Mouse (Mus musculus): ENCODE measurements at regions not wholly inside any gene's neighbourhood (a gene's known extent, or its start where the extent isn't known, plus 50 kb on each side); places are given as distances from the start of the nearest gene placed in this dataset.

- H3K9me3 ChIP-seq, result no peaks in the 10 kb centered on the region
- no peak overlapping the region for H3K27ac ChIP-seq
- WGBS, result 87% methylated on average over 3 of the region's 3 CpGs
- H3K27me3 ChIP-seq (ENCODE audit: insufficient read depth, poor library complexity, severe bottlenecking), result no peaks in the 10 kb centered on the region
- no peaks in the 10 kb centered on the region for H3K4me1 ChIP-seq (replicated peaks)
- no peak for DNase-seq (ENCODE audit: low spot score)
- no peaks in the 10 kb centered on the region for H3K36me3 ChIP-seq
- no peak overlapping the region for H3K4me3 ChIP-seq
These were observed 95.8 kb downstream of the Asb7 start for GRCm38 (mm10) chr7:66593619-66594018.

- DNase-seq (ENCODE audit: low spot score), result no peak
- Histone ChIP-seq H3K4me1 (replicated peaks) (no peaks in the 10 kb centered on the region), H3K27ac (no peak overlapping the region), H3K4me3 (no peak overlapping the region), H3K36me3 (no peaks in the 10 kb centered on the region), H3K27me3 (ENCODE audit: insufficient read depth, poor library complexity, severe bottlenecking) (no peaks in the 10 kb centered on the region), H3K9me3 (no peaks in the 10 kb centered on the region)
- WGBS, result 84% methylated on average over 10 of the region's 10 CpGs
These were observed 97.7 kb downstream of the Asb7 start for GRCm38 (mm10) chr7:66591594-66592290.

GRCm38 (mm10) chr7:66586511-66586910, 102.9 kb downstream of the Asb7 start:
- WGBS, result 83% methylated on average over 1 of the region's 1 CpGs
- no peaks in the 10 kb centered on the region for H3K36me3 ChIP-seq
- H3K27ac ChIP-seq, result no peak overlapping the region
- H3K4me3 ChIP-seq, result no peak overlapping the region
- no peaks in the 10 kb centered on the region for H3K27me3 ChIP-seq (ENCODE audit: insufficient read depth, poor library complexity, severe bottlenecking)
- no peaks in the 10 kb centered on the region for H3K4me1 ChIP-seq (replicated peaks)
- H3K9me3 ChIP-seq, result no peaks in the 10 kb centered on the region
- DNase-seq (ENCODE audit: low spot score), result no peak

- no peak for DNase-seq (ENCODE audit: low spot score)
- WGBS, result 51% methylated on average over 2 of the region's 2 CpGs
- H3K4me3 ChIP-seq, result no peak overlapping the region
- no peak overlapping the region for H3K27ac ChIP-seq
- no peaks in the 10 kb centered on the region for H3K27me3 ChIP-seq (ENCODE audit: insufficient read depth, poor library complexity, severe bottlenecking)
- no peaks in the 10 kb centered on the region for H3K4me1 ChIP-seq (replicated peaks)
- no peaks in the 10 kb centered on the region for H3K9me3 ChIP-seq
- no peaks in the 10 kb centered on the region for H3K36me3 ChIP-seq
These were observed 108.7 kb downstream of the Asb7 start for GRCm38 (mm10) chr7:66580687-66581151.

GRCm38 (mm10) chr7:66576261-66576660, 113.1 kb downstream of the Asb7 start:
- 87% methylated on average over 7 of the region's 7 CpGs for WGBS
- H3K27me3 ChIP-seq (ENCODE audit: insufficient read depth, poor library complexity, severe bottlenecking), result no peaks in the 10 kb centered on the region
- no peak overlapping the region for H3K4me3 ChIP-seq
- DNase-seq (ENCODE audit: low spot score), result no peak
- no peak overlapping the region for H3K27ac ChIP-seq
- no peaks in the 10 kb centered on the region for H3K4me1 ChIP-seq (replicated peaks)
- no peaks in the 10 kb centered on the region for H3K9me3 ChIP-seq
- no peaks in the 10 kb centered on the region for H3K36me3 ChIP-seq

- no peak overlapping the region for H3K27ac ChIP-seq
- H3K4me3 ChIP-seq, result no peak overlapping the region
- 77% methylated on average over 5 of the region's 5 CpGs for WGBS
- no peaks in the 10 kb centered on the region for H3K36me3 ChIP-seq
- no peaks in the 10 kb centered on the region for H3K27me3 ChIP-seq (ENCODE audit: insufficient read depth, poor library complexity, severe bottlenecking)
- no peaks in the 10 kb centered on the region for H3K4me1 ChIP-seq (replicated peaks)
- H3K9me3 ChIP-seq, result no peaks in the 10 kb centered on the region
- DNase-seq (ENCODE audit: low spot score), result no peak
These were observed 117.9 kb downstream of the Asb7 start for GRCm38 (mm10) chr7:66571451-66571850.

GRCm38 (mm10) chr7:66547694-66548093, 120.4 kb upstream of the Aldh1a3 start:
- no peak overlapping the region for H3K27ac ChIP-seq
- no peaks in the 10 kb centered on the region for H3K4me1 ChIP-seq (replicated peaks)
- no peaks in the 10 kb centered on the region for H3K27me3 ChIP-seq (ENCODE audit: insufficient read depth, poor library complexity, severe bottlenecking)
- no peaks in the 10 kb centered on the region for H3K36me3 ChIP-seq
- H3K9me3 ChIP-seq, result no peaks in the 10 kb centered on the region
- DNase-seq (ENCODE audit: low spot score), result no peak
- WGBS, result 90% methylated on average over 11 of the region's 11 CpGs
- H3K4me3 ChIP-seq, result no peak overlapping the region

GRCm38 (mm10) chr7:66545184-66545583, 117.9 kb upstream of the Aldh1a3 start:
- WGBS, result 86% methylated on average over 9 of the region's 9 CpGs
- Histone ChIP-seq H3K9me3 (no peaks in the 10 kb centered on the region), H3K4me1 (replicated peaks) (no peaks in the 10 kb centered on the region), H3K27ac (no peak overlapping the region), H3K4me3 (no peak overlapping the region), H3K27me3 (ENCODE audit: insufficient read depth, poor library complexity, severe bottlenecking) (no peaks in the 10 kb centered on the region), H3K36me3 (no peaks in the 10 kb centered on the region)
- no peak for DNase-seq (ENCODE audit: low spot score)

- H3K27me3 ChIP-seq (ENCODE audit: insufficient read depth, poor library complexity, severe bottlenecking), result no peaks in the 10 kb centered on the region
- H3K4me1 ChIP-seq (replicated peaks), result no peaks in the 10 kb centered on the region
- WGBS, result 85% methylated on average over 11 of the region's 11 CpGs
- H3K4me3 ChIP-seq, result no peak overlapping the region
- H3K36me3 ChIP-seq, result no peaks in the 10 kb centered on the region
- no peak overlapping the region for H3K27ac ChIP-seq
- DNase-seq (ENCODE audit: low spot score), result no peak
- H3K9me3 ChIP-seq, result no peaks in the 10 kb centered on the region
These were observed 117.2 kb upstream of the Aldh1a3 start for GRCm38 (mm10) chr7:66544352-66545053.

GRCm38 (mm10) chr7:66532596-66532995, 105.3 kb upstream of the Aldh1a3 start:
- DNase-seq (ENCODE audit: low spot score), result no peak
- Histone ChIP-seq H3K4me1 (replicated peaks) (no peaks in the 10 kb centered on the region), H3K27ac (no peak overlapping the region), H3K36me3 (no peaks in the 10 kb centered on the region), H3K9me3 (no peaks in the 10 kb centered on the region), H3K4me3 (no peak overlapping the region), H3K27me3 (ENCODE audit: insufficient read depth, poor library complexity, severe bottlenecking) (no peaks in the 10 kb centered on the region)
- 88% methylated on average over 6 of the region's 6 CpGs for WGBS

- H3K27ac ChIP-seq, result no peak overlapping the region
- DNase-seq (ENCODE audit: low spot score), result no peak
- no peaks in the 10 kb centered on the region for H3K27me3 ChIP-seq (ENCODE audit: insufficient read depth, poor library complexity, severe bottlenecking)
- no peaks in the 10 kb centered on the region for H3K36me3 ChIP-seq
- no peaks in the 10 kb centered on the region for H3K9me3 ChIP-seq
- no peak overlapping the region for H3K4me3 ChIP-seq
- no peaks in the 10 kb centered on the region for H3K4me1 ChIP-seq (replicated peaks)
- 89% methylated on average over 8 of the region's 8 CpGs for WGBS
These were observed 104.7 kb upstream of the Aldh1a3 start for GRCm38 (mm10) chr7:66532048-66532447.

- H3K27me3 ChIP-seq (ENCODE audit: insufficient read depth, poor library complexity, severe bottlenecking), result no peaks in the 10 kb centered on the region
- no peaks in the 10 kb centered on the region for H3K36me3 ChIP-seq
- no peak for DNase-seq (ENCODE audit: low spot score)
- WGBS, result 72% methylated on average over 7 of the region's 7 CpGs
- no peak overlapping the region for H3K27ac ChIP-seq
- H3K4me1 ChIP-seq (replicated peaks), result no peaks in the 10 kb centered on the region
- no peak overlapping the region for H3K4me3 ChIP-seq
- no peaks in the 10 kb centered on the region for H3K9me3 ChIP-seq
These were observed 103.8 kb upstream of the Aldh1a3 start for GRCm38 (mm10) chr7:66531111-66531510.

- WGBS, result 80% methylated on average over 4 of the region's 4 CpGs
- Histone ChIP-seq H3K27me3 (ENCODE audit: insufficient read depth, poor library complexity, severe bottlenecking) (no peaks in the 10 kb centered on the region), H3K9me3 (no peaks in the 10 kb centered on the region), H3K4me1 (replicated peaks) (no peaks in the 10 kb centered on the region), H3K36me3 (no peaks in the 10 kb centered on the region), H3K27ac (no peak overlapping the region), H3K4me3 (no peak overlapping the region)
- no peak for DNase-seq (ENCODE audit: low spot score)
These were observed 101.6 kb upstream of the Aldh1a3 start for GRCm38 (mm10) chr7:66528881-66529280.
